Mouse (Mus musculus): ENCODE results near the gene Fam120a.

The Fam120a gene
- long read RNA-seq, experiment 1, partial matches to known transcripts = 6 of 10 reads
- long read RNA-seq, experiment 1, other reads (novel, unspliced or antisense) = 4 of 10 reads
- long read RNA-seq, experiment 2, partial matches to known transcripts = 15 of 18 reads
- long read RNA-seq, experiment 2, other reads (novel, unspliced or antisense) = 3 of 18 reads

GRCm38 (mm10) chr13:48967956-48968749, at the start of gene Fam120a:
Fam120a (minus strand) TSS chr13:48968017.
- intact Hi-C loops (cut with DNase I) = no loop called here

GRCm38 (mm10) chr13:49017375-49017774, 49.6 kb upstream of the Fam120a start:
- intact Hi-C loops (cut with DNase I) = no loop called here

DNA sequence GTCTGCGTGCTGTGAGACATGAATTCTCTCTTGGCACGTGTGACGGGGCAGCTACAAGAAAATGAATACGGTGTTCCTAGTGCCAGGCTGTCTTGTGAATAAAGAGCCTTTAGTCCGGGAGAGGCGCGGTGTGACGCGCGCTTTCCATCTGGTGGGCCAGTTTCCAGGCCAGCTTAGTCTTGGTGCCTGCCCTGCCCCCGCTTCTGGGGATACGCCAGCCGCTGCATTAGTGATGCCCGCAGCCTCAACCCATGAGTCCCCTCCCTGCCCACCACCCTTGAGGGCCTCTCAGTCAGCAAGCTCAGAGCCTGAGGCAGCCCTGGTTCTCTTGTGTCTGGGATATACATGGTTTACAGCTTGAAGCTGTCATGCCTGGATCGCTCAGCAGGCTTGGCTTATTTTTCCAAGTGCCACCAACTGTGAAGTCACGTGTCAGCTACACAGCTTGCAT, 48.5 kb upstream of the Fam120a start:
- intact Hi-C loops (cut with DNase I) = no loop called here

- intact Hi-C loops (cut with DNase I) = no loop called here
Measured at GRCm38 (mm10) chr13:49015366-49016306, 47.8 kb upstream of the Fam120a start.

DNA sequence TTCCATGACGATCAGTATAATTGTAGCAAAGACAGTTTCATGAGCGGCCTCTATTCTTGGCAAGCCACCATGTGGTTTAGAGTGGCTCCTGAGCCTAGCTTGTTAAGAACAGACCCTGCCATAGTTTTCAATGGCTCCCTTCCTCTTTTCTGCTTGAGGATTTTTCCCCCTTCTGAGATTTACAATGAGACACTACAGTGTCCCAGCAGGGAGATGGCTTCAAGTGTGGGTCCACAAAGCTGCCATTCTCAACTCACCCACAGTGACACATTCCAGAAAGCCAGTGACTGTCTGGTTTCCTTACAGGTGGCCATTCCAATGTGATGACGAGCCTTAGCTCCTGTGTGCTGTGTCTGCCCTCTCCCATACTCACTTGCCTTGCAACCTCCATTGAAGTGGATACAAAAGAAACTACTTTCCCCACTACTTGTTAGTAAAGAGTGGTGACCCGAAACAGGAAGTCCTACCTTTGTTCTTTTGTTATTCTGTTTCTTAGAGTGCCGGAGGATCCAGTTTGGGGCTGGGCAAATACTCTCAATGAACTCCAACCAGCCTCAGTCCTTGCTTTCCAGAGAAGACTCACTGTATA, 45.5 kb upstream of the Fam120a start:
- intact Hi-C loops (cut with DNase I) = no loop called here

DNA sequence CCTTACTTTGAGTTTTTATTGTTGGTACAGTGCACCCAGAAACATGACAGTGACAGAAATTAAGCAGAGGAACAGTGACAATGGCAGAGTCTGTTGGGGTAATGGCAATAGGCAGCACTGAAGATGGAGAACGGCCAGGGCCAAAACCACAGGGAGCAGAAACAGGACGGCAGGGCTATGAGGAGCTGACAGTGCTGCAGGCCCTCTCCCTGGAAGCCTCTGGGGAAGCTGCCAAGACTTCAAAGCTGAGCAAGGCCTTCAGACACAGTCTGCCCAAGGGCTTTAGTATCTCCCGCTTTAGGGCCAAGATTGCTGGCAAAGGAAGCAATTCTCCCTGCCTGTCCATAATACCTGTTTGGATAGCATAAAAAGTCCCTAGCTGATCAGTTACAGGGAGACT, 33.9 kb upstream of the Fam120a start:
- intact Hi-C loops (cut with DNase I) = loop anchor here (10.0 kb wide), 1 partner anchor 197 kb away; no protein-coding TSS in a partner anchor

DNA sequence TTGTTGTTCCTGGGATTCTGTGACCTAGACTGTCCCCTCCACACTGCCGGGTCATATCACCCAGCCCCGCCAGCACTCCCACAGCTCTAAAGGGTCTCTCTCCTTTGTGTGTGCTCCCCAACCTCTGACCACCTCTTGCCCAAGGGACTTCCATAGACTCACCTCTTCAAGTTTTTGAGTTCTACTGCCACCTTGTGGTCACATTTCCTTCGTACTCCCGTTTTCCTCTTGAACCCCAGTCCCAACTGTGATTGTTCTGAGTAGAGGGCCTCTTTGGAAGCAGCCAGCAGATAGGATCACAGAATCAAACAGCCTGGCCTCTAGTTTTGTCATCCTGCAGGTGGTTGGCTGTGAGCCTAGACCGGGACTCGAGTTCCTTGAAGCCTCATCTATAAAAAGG, 30.8 kb upstream of the Fam120a start:
- intact Hi-C loops (cut with DNase I) = loop anchor here (5.0 kb wide), 1 partner anchor 341 kb away; no protein-coding TSS in a partner anchor

DNA sequence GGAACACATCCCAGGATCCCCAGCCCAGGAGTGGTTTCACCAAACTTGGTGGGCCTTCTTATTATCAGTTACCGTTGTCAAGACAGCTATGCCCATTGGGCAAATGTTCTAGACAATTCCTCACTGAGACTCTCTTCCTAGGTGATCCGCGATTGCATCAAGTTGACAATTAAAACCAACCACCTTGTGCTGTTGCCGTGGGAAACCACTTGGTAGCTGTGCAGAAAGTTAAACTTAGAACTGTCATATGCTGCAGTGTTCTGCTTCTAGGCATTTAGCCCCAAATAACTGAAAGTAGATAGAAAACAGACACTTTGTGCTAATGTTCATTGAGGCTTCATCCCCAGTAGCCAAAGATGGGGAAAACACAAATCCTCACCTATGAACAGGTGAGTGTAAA, 28.9 kb upstream of the Fam120a start:
- intact Hi-C loops (cut with DNase I) = loop anchor here (5.0 kb wide), 1 partner anchor 339 kb away; no protein-coding TSS in a partner anchor

GRCm38 (mm10) chr13:48994903-48995302, 27.1 kb upstream of the Fam120a start:
- intact Hi-C loops (cut with DNase I) = loop anchor here (5.0 kb wide), 1 partner anchor 338 kb away; no protein-coding TSS in a partner anchor

DNA sequence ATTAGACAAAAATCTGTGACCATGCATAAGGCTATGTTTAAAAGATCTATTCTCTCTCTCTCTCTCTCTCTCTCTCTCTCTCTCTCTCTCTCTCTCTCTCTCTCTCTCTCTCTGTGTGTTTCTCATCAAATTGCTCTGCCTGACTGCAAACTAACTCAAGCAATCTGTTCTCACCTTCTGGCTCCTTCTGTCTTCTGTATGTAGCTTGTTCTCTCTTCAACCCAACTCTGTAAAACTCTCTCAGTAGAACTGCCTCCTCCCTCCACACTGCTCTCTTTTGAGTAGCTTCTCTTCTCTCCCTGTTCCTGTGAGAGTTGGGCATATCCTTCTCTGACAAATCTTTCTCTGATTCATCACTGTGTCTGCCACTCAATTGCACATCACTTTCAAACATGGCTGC, 25.1 kb upstream of the Fam120a start:
- intact Hi-C loops (cut with DNase I) = no loop called here

DNA sequence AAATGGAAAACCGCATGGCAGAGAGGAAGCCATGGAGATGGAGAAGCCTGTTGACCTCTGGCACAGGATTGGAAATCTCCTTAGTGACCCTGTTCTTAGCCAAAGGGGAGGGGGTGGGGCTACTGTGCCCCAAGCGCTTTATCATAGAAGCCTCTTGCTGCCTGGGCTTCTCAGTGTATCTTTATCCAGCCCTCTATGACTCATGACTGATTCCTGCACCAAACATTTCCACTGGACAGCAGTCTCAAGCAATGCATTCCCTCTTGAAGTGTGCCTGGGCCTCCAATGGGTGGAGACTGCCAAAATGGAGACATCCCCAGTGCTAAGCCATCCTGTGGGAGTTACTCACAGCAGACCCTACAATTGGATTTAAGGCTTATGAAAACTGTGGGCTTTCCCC, 22.3 kb upstream of the Fam120a start:
- intact Hi-C loops (cut with DNase I) = no loop called here

- intact Hi-C loops (cut with DNase I) = no loop called here
Measured at GRCm38 (mm10) chr13:48982482-48983098, 14.8 kb upstream of the Fam120a start.

DNA sequence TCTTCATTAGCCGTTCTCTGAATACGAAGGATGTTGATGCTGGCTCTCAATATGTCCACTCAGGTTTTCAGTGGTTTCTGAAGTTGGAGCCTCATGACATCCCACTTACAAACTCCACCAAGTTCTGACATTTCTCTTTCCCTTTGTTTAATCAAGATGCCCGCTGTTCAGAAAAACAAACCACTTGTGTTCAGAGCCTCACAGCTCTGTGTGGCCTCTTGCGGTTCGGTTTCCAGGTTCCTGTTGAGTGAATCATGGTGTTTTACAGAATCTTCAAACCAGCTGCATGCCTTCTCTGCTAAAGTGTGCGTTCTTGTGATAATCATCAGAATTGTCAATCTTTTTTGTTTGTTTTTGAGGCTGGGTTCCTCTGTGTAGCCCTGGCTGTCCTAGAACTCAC, 11.3 kb upstream of the Fam120a start:
- intact Hi-C loops (cut with DNase I) = no loop called here

DNA sequence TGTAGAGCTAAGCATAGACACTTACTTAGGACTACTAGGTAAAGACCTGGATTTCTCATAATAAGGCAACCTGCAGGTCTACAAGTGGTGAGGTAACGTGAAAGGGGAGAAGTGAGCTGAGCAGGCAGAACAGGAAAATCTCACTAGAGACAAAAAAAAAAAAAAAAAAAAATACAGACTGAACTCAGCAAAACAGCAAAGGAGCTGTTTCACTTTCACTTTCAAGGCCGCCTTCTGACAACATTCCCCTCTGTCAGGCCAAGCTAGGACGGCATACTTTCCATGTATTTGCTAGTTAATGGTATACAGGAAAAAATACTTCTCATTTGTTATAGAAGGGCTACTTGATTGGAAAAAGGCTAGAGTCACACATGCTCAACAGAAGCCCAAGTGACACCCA, 10.0 kb upstream of the Fam120a start:
- intact Hi-C loops (cut with DNase I) = no loop called here

DNA sequence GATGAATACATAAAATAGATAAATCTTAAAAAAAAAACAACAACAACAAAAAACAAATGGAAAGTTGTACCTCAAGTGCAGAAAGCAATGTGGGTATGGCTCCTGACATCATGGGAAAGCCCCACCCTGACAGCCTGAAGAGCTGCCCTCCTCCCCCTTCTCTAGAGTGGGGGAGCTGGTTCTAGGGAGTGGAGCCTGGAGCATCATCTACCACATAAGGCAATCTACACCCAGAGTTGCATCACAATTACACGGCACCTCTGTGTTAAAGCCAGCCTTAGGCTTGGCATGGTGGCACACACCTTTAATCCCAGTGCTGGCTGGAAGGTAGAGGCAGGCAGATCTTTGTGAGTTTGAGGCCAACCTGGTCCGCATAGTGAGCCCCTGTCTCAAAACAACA, 6.9 kb upstream of the Fam120a start:
- intact Hi-C loops (cut with DNase I) = no loop called here

DNA sequence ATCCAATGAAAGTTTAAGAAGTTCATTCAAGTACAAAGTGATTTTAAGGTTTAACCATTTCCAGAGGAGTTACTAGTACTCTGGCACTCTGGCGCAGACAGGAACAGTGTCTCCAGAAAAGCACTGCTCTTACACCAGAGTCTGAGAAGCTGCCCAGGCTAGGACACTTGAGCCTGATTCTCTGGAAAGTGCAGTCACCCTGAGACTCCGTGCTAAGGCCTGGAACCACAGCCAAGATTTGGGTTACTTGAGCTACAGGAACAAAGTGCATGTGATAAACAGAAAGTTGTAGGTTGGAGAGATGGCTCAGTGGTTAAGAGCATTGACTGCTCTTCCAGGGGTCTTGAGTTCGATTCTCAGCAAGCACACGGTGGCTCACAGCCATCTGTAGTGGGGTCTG, 6.4 kb upstream of the Fam120a start:
- intact Hi-C loops (cut with DNase I) = no loop called here

DNA sequence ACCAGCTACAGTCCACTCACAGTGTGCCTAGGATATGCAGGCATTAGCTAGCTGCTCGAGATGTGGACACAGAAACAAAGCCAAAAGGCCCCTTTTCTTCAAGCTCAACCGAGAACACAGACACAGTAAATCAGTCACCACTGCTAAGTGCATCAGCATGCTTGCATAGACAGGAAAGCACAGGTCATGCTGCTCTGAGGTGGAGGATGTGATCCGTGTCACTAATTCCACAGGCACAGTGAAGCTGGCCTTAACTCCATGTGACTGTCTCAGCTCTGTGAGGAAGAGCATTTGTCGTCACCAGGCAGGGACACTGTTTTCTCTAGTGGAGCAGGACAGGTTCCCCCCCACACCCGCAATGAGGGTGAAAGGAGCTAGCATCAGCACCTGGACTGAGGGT, 5.4 kb upstream of the Fam120a start:
- intact Hi-C loops (cut with DNase I) = no loop called here

DNA sequence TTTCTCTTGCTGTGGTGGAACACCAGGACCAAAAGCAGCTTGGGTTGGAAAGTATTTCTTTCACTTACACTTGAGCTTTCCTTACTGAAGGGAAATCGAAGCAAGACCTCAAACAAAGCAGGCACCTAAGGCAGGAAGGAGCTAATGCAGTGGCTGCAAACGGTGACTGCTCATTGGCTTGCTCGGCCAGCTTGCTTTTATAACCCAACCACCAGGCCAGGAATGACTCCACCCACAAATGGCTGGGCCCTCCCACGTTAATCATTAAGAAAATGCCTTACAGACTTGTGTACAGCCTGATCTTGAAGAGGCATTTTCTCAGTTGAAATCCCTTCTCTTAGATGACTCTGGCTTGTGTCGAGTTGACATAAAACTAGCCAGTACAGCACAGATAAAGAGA, 3.2 kb upstream of the Fam120a start:
- intact Hi-C loops (cut with DNase I) = no loop called here

- intact Hi-C loops (cut with DNase I) = no loop called here
Measured at GRCm38 (mm10) chr13:48970566-48970965, 2.7 kb upstream of the Fam120a start.

DNA sequence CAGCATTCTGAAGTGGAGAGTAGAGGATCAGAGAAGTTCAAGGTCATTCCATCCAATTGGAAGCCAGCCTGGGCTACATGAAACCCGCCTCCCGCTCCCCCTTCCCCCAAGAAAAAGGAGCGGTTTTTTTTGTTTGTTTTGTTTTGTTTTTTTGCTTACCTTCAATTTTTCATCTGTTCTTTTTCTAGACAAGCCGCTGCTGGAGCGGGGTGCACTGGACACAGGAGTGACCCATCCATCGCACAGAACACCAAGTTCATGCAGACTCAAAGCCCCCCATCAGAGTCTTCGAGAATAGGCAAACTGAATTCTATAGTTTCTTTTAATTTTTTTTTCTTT, 902 bp upstream of the Fam120a start:
- intact Hi-C loops (cut with DNase I) = no loop called here
